Mouse (Mus musculus) gastrocnemius, adult 8-10 months (tissue): ENCODE measurements around the gene Cnot6. TPM values are rescaled to one million over a fixed set of nuclear protein-coding genes. Genes with fewer than 3 reads are reported as not detected.
A peak's percentile ranks its signal among the peaks of the same experiment; 100 is the strongest.

ENCODE experiments used
- DNase-seq, 2 experiments: peaks; one replicate each; pipeline ENCODE4 v3.0.0; 2022; ENCODE audit warnings: low spot score in 2 of 2
- total RNA-seq, 4 experiments: library from RNA; stranded (reverse); gene quantifications; 2 replicates each; pipeline ENCODE4 v1.2.4; 2022

Gene Cnot6
- total RNA-seq, 4 experiments from 2014 or later, result 7.9 to 14.0 (median 9.8) TPM

DNA sequence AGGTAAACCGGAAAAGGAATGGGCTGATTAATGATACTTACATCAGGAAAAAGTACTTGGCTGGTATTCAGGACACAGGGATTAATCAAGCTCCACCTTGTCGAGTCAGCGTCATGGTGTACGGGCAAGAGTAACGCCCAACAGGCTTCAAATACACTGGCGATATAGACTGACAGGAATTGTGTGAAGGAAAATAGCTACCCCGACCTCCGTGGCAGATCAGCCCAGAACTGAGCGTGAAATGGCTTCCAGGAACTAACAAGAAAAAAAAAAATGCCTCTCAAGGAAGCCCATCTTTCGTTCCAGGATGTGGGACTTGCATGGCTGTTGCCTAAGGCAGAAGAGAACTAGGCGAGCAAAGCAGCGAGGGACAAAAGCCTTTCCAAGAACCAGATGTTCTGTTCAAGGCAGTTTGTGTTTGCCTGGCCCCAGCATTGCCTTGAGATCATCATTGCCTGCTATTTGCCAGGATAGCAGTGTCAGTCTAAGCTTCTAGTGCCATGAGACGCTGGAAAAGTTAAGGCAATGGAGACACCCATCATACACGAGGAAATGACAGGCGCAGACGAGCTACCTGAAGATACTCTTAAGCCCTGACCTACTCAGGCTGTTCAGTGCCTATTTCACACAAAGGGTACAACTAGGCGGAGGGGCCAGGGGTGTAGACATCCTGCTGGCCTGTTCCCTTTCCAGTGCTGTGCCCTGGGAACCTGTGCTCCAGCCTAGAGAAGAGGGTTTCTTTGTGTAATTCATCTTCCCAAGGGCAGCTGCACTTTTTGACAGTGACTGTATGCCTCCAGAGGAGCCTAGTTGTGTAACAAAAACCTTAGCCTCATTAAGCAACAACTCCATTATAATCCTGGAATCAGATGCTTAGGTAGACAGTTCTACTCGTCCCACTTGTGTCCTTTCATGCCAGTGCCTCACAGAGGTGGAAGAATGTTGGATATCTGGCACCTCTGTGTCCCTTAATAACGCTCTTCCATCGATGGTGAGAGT, 1.1 kb upstream of the Cnot6 start:
- DNase-seq, result no peak

DNA sequence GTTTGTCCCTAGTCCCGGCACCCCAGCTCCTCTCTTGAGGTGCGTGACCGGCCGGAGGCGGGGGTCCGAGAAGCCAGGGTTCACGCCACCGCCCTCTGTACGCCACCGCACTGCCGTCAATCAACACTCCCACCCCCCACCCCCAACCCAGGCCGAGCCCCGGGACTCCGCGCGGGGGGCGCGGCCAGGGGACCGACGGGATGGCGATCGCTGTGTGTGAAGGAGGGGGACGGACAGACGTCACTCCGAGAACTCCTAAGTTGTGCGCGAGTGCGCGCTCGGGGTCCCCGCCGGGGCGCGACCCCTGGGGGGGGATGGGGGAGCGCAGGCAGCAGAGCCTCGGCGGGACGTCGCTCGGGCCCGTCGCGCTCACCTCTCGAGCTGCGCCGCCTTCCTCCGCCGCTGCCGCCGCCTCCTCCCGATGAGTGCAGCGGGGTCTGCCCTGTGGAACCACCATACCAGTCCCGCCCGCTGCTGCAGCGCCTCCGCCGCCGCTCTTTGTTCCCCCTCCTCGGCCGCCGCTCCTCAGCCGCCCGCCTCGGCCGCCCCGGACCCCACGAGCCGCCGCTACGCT, 455 bp downstream of the Cnot6 start:
- peak in 1 of 2 experiments; percentile 8 for DNase-seq

DNA sequence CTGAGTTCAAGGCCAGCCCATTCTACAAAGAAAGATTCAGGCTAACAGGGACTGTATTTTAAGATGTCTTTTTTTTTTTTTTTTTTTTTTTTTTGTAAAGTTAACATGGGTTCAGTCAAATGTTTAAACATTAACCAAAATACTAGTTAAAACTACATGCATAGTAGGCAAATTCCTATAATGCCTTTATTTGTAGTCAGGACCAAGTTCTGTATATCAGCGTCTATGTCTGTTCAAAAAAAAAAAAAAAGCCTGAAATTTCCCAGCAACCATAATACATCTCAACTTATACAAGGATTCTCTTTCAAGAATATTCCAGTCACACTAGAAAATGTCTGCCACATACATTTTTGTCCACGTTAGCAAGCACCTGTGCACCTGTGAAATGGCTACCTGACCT, 1.9 kb downstream of the Cnot6 start:
- DNase-seq, result no peak

DNA sequence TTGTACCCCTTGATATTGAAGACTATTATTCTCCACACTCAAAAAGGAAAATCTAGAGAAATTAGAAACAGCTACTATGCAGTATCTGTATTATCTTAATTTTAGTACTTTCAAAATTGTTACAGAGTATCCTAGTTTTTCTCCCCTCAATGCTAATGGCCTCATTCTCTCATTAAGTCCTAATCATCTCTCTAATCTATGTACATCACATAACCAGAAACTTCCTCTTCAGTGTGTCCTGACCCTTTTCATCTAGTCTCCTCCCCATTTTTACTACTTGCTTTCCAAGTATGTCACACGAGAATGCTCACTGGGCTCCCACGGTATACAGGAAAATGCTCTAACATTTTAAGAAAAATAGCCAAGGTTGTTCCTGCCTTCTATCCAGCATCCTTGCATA, 4.7 kb downstream of the Cnot6 start:
- no peak for DNase-seq

DNA sequence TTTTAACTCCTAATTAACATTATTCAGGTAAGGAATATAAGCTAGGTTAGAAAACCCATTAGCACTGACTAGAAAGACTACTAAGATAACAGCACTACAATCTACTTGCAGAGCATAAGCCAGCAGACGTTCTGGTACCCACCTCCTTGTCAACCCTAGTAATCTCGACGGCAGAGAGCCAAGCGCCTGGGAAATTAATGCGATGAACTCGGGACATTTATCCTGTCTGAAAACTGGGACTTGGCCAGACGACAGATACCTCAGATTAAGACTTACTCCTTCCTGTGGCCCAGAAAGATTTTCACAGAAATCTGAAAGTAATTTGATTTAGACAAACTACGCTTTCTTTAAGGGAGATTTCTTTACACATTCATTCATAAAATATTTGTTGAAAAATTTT, 7.7 kb downstream of the Cnot6 start:
- DNase-seq, result no peak

DNA sequence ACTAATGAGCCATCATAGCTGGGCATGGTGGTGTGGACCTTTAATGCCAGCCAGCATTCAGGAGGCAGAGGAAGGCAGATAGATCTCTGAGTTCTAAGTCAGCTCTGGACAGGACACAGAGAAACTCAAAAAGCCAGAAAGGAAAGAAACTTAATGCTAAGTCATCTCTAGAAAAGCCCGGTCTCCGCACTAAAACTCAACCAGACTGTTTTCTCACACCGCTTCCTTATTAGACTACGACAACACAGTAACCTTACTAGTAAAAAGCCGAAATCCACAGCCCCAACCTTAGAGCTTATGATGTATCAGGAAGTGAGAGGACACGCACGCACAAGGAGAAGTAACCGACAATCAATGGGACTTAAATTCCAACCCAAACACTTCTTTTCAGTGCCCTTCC, 10.5 kb downstream of the Cnot6 start:
- DNase-seq, result no peak

DNA sequence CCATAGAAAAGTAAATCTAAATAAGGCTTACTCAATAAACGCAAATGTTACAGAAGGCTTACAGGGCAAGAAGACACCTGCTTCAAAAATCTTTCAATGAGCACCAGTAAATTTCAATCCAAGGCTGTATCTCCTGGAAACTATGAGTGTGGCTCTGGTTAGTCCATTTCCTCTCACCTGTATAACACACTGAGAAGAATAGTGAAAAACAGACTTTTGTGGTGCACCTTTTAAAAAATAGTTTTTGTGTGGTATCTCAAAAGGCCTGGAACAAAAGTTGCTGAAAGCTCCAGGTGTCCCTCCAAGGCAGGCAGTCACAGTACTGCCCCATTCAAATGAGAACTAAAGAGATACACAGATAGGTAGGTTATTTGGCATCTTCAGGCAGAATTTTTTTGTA, 13.4 kb downstream of the Cnot6 start:
- no peak for DNase-seq

DNA sequence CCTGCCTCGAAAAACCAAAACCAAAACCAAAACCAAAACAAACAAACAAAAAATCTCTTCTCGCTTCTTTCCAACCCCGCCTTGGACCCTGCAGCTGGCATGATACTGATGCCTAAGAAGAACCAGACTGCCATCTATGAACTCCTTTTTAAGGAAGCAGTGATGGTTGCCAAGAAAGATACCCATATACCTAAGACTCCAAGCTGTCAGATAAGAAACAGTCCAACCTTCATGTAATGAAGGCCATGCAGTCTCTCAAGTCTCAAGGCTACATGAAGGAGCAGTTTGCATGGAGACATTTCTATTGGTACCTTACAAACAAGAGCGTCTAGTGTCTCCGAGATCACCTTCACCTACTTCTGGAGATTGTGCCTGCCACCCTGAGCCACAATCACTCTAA, 14.7 kb downstream of the Cnot6 start:
- DNase-seq, result no peak

DNA sequence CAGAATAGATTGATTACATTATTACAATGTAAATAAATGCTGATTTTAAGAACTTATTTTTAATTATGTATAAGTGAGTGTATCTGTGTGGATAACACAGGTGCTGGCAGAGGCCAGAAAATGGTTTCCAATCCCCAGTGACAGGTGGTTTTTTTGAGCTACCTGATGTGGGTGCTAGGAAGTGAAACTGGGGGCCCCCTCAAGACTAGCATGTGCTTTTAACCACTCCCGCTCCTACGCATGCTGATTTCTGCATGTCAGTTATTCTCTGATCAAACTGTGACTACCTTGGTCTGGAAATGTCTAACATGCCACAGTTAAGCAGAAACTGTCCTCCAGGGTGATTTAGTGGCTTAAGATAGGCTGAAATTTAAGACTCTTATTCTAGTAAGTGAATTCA, 16.1 kb downstream of the Cnot6 start:
- DNase-seq, result no peak

DNA sequence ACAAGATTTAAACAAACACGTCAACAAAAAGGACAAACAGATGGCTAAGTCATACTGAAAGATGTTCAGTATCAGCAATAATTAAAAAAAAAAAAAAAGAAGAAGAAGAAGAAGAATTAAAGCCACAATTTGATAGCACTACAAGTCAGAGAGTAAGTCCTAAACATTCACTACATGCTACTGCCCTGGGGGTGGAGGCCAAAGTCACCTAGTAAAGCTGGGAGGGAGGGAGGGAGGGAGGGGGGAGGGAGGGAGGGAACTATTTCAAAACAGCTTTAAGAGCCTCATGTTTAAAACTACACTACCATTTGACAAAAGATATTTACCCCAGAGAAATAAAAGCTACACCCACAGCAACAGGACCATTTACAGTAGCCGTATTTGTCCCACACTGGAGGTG, 16.8 kb downstream of the Cnot6 start:
- DNase-seq, result no peak

DNA sequence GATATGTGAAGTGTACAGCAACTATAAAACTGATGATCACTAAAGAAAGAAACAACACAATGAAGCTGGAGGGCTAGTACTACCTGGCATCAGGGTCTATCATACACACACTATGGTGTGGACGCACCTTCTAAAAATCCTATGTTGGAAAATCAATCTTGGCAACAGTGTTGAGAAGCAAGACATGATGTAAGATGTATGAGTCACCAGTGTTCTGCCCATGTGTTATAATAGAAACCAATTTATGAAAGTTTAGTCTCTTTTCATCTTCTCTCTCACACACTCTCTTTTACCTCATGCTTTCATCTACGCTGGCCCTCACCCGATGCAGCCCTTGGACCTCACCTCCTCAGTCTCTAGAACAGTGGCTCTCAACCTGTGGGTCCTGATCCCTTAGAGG, 17.5 kb downstream of the Cnot6 start:
- DNase-seq, result no peak

DNA sequence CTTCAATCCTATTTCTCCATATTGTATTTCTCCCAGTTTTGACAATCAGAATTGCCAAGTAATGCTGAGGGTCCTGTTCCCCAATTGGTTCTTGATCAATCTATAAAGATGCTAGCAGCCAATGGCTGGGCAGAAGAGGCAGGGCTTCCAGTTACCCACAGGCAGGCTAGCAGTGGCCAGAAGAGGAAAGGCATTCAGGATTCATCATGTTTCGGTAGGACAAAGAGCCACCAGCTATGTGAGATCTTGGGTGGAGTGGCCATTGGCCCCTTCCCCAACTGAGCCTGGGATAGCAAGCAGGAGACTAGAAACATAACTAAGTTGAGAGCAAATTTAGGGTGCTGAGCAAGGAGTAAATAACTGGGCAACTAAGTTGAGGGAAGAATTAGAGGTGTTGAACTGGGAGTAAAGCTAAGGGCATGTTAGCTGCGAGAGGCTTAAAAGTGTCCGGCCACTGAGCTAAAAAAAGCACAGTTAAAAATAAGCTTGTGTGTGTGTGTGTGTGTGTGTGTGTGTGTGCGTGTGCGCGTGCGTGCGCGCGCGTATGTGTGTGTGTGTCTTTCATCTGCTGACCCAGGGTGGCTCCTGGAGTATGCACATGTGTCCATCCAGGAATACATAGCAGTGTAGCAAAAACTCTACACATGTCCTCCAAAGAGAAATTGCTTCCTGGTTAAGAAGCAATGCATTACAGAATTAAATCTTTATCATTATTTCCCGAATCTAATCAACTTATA, 28.1 kb downstream of the Cnot6 start:
- peak in 1 of 2 experiments; percentile 37 for DNase-seq

DNA sequence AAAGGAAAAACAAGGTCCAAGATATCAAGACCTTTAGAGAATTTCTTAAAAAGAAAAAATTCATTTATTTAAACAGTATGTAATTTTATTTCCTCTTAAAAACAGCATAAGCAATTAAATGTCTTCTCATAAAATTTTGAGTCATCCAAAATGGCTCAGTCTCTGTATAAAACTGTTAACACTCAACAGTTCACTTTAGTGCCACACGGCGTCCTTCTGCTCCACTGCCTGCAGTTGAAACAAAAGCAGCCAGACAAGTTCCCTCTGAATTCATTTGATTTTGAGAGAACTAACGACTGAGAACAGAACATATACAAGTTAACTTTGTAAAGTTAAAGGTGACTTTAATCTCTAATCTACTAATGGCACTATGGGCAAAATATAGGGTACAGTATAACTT, 39.1 kb downstream of the Cnot6 start:
- no peak for DNase-seq

DNA sequence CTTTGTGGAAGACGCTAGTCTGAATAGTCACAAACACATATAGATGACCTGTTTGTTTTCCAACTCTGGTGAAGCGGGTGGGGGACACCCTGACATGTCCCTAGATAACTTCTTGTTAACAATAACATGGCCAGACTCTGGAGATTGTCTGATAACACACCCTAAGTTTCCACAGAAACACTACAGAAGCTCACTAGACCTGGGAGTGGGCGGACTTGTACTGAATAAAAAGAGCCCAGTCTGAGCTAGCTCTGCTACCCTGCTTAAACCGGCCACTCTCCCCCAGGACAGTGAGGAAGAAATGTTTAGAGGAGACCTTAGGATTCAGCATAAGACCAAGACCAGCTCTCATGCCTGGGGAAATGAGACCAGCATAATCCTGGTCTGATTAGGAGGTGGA, 47.1 kb downstream of the Cnot6 start:
- DNase-seq, result no peak

DNA sequence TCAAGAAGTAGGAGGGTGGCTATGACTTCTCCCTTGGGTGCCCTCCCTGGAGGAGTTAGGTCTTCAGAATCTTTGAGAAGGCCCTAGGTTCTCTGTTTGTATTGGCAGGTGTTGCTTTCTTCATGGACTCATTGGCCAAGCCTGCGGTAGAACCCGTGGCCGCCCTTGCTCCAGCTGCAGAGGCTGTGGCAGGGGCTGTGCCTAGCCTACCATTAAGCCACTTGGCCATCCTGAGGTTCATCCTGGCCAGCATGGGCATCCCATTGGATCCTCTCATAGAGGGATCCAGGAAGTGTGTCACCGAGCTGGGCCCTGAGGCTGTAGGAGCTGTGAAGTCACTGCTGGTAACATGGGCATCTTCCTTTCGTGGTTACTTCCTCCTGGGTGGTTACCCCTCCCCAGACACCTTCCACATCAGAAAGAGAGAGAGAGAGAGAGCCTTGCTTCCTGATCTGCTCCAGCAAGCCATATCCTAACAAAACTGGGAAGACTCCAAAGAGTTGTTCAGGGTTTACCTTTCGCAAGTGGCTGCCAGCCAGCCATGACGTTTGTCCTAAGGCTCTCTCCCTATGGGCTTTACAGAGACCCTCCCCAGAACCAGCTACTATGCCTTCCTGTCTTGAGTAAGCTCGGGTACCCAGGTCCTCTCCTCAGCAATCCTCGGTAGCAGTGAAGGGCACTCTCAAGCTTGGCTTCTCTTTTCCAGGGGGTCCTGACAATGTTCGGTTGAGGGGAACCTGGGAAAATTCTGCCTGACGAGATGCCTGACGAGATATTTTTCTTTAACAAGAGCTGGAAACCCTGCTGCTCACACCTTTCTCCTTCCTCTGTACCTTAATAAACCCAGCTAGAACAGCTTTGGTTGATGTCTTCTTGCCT, 48.0 kb downstream of the Cnot6 start:
- DNase-seq, result no peak

DNA sequence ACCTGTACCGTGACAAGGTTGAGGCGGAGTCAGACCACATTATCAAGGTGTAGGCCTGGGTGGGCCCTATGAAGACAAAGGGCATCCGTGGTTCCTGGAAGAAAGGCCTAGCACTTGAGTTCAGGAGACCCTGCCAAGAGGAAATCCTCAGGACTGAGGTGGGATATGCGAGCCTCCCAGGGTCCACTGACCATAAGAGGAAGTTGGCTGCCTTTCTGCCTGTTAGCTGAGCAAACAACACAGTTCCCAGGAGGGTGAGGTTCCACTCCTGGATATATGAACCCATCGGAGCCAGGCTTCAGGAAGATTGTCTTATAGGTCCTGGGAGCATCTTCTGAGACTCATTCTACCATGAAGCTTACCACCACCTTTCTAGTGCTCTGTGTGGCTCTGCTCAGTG, 49.2 kb downstream of the Cnot6 start, which contains the start of gene Scgb3a1:
Scgb3a1 (plus strand) TSS at position 301 of the 400 bp plus-strand sequence.
- DNase-seq, result no peak

DNA sequence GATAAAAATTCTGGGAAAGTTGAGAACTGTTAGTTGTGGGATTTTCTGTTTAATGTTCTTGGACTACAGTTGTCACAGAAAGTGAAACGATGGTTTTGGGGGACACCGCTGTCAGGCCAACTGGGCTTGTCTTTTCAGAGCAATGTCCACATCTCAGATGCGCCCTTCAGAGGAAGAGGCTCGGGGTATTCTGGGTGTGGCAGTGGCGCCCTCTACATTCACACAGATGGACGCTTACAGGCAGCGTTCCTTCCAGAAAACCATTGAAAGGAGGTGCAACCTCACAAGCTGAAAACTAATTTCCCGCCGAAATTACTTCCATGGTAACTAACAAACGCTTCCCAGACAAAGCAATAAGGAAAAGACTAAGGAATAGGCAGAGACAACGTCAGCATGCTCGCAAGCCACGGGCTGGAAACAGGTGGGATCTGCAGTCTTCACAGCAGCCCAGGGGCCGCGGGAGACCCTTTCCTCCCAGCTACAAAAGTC, 50.2 kb downstream of the Cnot6 start:
- no peak for DNase-seq

DNA sequence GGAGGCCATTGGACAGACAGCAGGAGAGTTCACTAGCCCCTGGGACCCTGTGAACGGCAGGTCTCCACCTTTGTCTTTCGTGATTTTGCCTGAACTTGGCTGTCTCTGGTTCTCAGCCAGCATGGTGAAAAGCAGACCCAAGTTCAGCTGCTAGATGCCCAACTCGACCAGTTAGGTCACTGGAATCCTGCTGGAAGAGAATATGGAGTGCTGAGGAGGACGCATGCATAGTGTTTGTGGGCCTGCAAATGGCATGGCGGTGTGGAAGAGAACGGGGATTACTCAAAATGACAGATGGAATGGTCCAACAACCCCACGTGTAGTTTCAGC, 53.1 kb downstream of the Cnot6 start:
- no peak for DNase-seq

DNA sequence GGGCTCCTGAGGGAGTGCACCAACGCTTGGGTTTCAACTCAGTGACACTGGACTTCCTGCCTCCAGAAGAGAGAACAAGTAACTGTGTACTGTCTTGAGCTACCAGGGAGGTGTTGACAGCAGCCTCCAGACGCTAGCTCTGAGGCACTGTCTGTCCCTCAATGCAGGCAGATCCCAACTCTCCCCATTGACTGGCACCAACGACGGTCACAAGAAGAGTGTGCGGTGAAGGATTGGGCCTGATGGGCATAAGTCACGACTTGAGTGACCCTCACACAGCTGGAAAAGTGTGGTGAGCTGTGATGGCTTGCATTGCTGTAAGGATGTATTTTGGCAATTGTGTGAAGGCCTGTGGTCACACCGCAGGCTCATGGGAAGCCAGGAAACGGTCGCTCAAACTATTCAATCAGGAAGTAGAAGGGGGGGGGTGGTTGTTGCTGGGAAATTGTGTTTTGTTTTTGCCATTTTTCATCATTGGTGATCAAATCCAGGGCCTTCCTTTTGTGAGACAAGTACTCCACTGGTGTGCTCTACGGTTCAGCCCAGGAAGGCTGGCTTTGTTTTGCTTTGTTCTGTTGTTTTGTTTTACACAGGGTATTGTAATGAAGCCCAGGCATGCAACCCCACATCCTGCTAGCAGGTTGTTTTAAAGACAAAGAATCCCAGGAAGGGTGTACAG, 53.6 kb downstream of the Cnot6 start:
- DNase-seq, result no peak

DNA sequence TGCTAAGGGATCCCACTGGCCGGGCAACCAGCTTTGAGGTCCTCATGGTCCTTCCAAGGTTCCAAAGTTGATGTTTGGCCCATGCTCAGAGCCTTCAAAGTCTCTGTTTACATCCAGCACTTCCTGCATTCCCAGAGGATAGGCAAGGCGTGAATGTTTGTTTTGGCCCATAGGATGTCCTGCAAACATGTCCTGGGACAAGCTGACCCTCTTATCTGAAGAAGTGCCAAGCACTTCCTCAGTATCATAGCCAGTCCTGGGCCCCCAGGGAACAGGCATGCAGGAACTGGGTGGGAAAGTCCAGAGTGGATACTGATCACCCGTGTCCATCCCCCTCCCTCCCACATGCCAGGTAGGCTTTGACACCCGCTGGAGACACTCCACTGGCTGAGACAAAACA, 54.5 kb downstream of the Cnot6 start:
- no peak for DNase-seq

DNA sequence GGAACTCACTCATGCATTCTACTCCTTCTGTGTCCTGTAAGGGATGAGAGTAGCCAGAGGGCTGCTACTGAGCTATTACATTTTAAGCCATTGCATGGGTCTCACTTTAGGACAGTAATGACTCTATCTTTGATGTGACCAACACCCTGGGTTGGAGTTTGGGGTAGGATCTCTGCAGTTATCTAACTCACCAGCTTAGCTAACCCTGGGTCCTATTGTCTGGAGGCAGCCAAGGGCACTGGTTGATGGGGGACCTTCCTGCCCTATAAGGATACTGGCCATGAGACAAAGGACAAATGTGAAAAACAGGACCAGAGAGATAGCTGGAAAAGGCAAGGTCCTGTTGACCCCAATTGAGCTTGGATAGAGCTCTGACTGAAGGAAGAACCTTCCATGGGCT, 57.0 kb downstream of the Cnot6 start:
- no peak for DNase-seq
